Mouse (Mus musculus) C2C12 (cell line): ENCODE data around the gene Ckap4. TPM values are rescaled to one million over a fixed set of nuclear protein-coding genes. Genes with fewer than 3 reads are reported as not detected.
A peak's percentile ranks its signal among the peaks of the same experiment; 100 is the strongest.

Experiments
- H3K27me3 ChIP-seq: one replicate; pipeline ENCODE4 v1.6.1; 2011; ENCODE audit not compliant: control insufficient read depth, insufficient read depth, insufficient read length
- H3K36me3 ChIP-seq: one replicate; pipeline ENCODE4 v1.6.1; 2011; ENCODE audit not compliant: control insufficient read depth, insufficient read depth
- H3K4me3 ChIP-seq: one replicate; pipeline ENCODE4 v1.5.1; 2011; ENCODE audit warnings: mild to moderate bottlenecking, control low read depth; ENCODE audit not compliant: poor library complexity, insufficient read depth, severe bottlenecking
- H3K79me2 ChIP-seq: one replicate; pipeline ENCODE4 v1.6.1; 2011; ENCODE audit not compliant: control insufficient read depth, insufficient read depth
- H3K79me3 ChIP-seq: one replicate; pipeline ENCODE4 v1.6.1; 2011; ENCODE audit warnings: low read depth, control low read depth
- H3ac ChIP-seq: one replicate; pipeline ENCODE3; 2011; ENCODE audit warnings: low read depth; ENCODE audit not compliant: control insufficient read depth, insufficient read length
- CEBPB ChIP-seq: IDR thresholded peaks from one replicate; pipeline ENCODE4 v1.6.1; 2011; ENCODE audit warnings: low read depth, mild to moderate bottlenecking, control low read depth, moderate library complexity
- CTCF ChIP-seq: IDR thresholded peaks from one replicate; pipeline ENCODE4 v1.5.1; 2011; ENCODE audit not compliant: control insufficient read depth, insufficient read depth, insufficient read length
- FOSL1 ChIP-seq: IDR thresholded peaks from one replicate; pipeline ENCODE4 v1.8.0; 2011; ENCODE audit warnings: mild to moderate bottlenecking, low read length; ENCODE audit not compliant: poor library complexity, insufficient read depth, severe bottlenecking
- MAX ChIP-seq: IDR thresholded peaks from one replicate; pipeline ENCODE4 v1.6.1; 2011; ENCODE audit warnings: mild to moderate bottlenecking, control low read depth
- MYOD1 ChIP-seq: IDR thresholded peaks from one replicate; pipeline ENCODE4 v1.6.1; 2011; ENCODE audit warnings: low read depth; ENCODE audit not compliant: control insufficient read depth, insufficient read length
- MYOG ChIP-seq: IDR thresholded peaks from one replicate; pipeline ENCODE4 v1.6.1; 2011; ENCODE audit not compliant: control insufficient read depth, insufficient read length; ENCODE audit errors: extremely low read depth
- USF1 ChIP-seq: IDR thresholded peaks from one replicate; pipeline ENCODE4 v1.6.1; 2011; ENCODE audit warnings: low read depth, mild to moderate bottlenecking, control low read depth, moderate library complexity
- polyA plus RNA-seq: library from polyadenylated mRNA; unstranded; fragments of >200 nt; fragmentation: generic; extraction: Trizol; gene quantifications from one replicate; pipeline ENCODE4 v1.2.1, GENCODE M21; 2012; ENCODE audit warnings: missing spikeins

Ckap4 gene
- polyA plus RNA-seq, 1 experiment = 106 TPM

GRCm38 (mm10) chr10:84542802-84543658 lies 9.2 kb upstream of the Ckap4 start:
- no peak overlapping the region for H3K4me3 ChIP-seq
- no peaks in the 10 kb centered on the region for H3K79me3 ChIP-seq
- TF ChIP-seq CTCF (no peak), USF1 (no peak), MYOG (no peak), CEBPB (no peak), MAX (no peak), MYOD1 (no peak), FOSL1 (no peak)
- no peaks in the 10 kb centered on the region for H3K36me3 ChIP-seq
- H3K79me2 ChIP-seq = no peaks in the 10 kb centered on the region
- no peaks in the 10 kb centered on the region for H3K27me3 ChIP-seq
- no peak overlapping the region for H3ac ChIP-seq

GRCm38 (mm10) chr10:84539651-84540050 lies 5.8 kb upstream of the Ckap4 start:
- TF ChIP-seq MAX = no peak
- no peak for TF ChIP-seq MYOG
- TF ChIP-seq CTCF = no peak
- TF ChIP-seq USF1 = no peak
- TF ChIP-seq CEBPB = no peak
- no peak for TF ChIP-seq MYOD1
- TF ChIP-seq FOSL1 = no peak
- no peaks in the 10 kb centered on the region for H3K79me2 ChIP-seq

GRCm38 (mm10) chr10:84535859-84536258 lies 2.0 kb upstream of the Ckap4 start:
- Histone ChIP-seq H3K79me3 (peaks cover 25% of the 10 kb centered on the region), H3K4me3 (no peak overlapping the region), H3K79me2 (peaks cover 29% of the 10 kb centered on the region), H3ac (no peak overlapping the region), H3K36me3 (peaks cover 11% of the 10 kb centered on the region), H3K27me3 (no peaks in the 10 kb centered on the region)
- TF ChIP-seq MYOD1 = no peak
- no peak for TF ChIP-seq CEBPB
- TF ChIP-seq MYOG = no peak
- TF ChIP-seq MAX = no peak

More at GRCm38 (mm10) chr10:84539651-84540050, 5.8 kb upstream of the Ckap4 start:
- Histone ChIP-seq H3K36me3 (no peaks in the 10 kb centered on the region), H3ac (no peak overlapping the region), H3K79me3 (no peaks in the 10 kb centered on the region), H3K4me3 (no peak overlapping the region), H3K27me3 (no peaks in the 10 kb centered on the region)

GRCm38 (mm10) chr10:84535458-84535857 lies 1.6 kb upstream of the Ckap4 start:
- H3K79me3 ChIP-seq = peaks cover 29% of the 10 kb centered on the region
- no peak overlapping the region for H3ac ChIP-seq
- TF ChIP-seq MYOD1 (no peak), USF1 (no peak), CTCF (no peak), CEBPB (no peak), MAX (no peak), FOSL1 (no peak), MYOG (no peak)
- H3K27me3 ChIP-seq = no peaks in the 10 kb centered on the region
- H3K4me3 ChIP-seq = no peak overlapping the region
- peaks cover 33% of the 10 kb centered on the region for H3K79me2 ChIP-seq
- peaks cover 15% of the 10 kb centered on the region for H3K36me3 ChIP-seq

- H3K79me3 ChIP-seq = peaks cover 52% of the 10 kb centered on the region
- TF ChIP-seq MYOG = no peak
- TF ChIP-seq MYOD1 = no peak
- TF ChIP-seq USF1 = no peak
- TF ChIP-seq MAX = no peak
- TF ChIP-seq CTCF = no peak
- no peak for TF ChIP-seq FOSL1
- TF ChIP-seq CEBPB = no peak
Measured at GRCm38 (mm10) chr10:84532911-84533882, 665 bp downstream of the Ckap4 start.

More at GRCm38 (mm10) chr10:84532911-84533882, 665 bp downstream of the Ckap4 start:
- H3K36me3 ChIP-seq = peaks cover 38% of the 10 kb centered on the region
- H3ac ChIP-seq = peak overlapping the region; percentile 92
- peak overlapping the region; percentile 84 for H3K4me3 ChIP-seq
- no peaks in the 10 kb centered on the region for H3K27me3 ChIP-seq
- peaks cover 56% of the 10 kb centered on the region for H3K79me2 ChIP-seq
